Mouse (Mus musculus): ENCODE results near the gene Dhx15. TPM values are rescaled to one million over a fixed set of nuclear protein-coding genes. Genes with fewer than 3 reads are reported as not detected.

Dhx15 gene
- polyA plus RNA-seq, 1 experiment from 2014 or later = 100 TPM

GRCm38 (mm10) chr5:52119192-52119591 is 71.1 kb downstream of the Dhx15 start:
- Histone ChIP-seq H3K9ac (replicated peaks; ENCODE audit: low read depth, low read length) (no peak overlapping the region), H3K36me3 (ENCODE audit: control insufficient read depth, insufficient read depth, low read length) (no peaks in the 10 kb centered on the region), H3K27me3 (ENCODE audit: control insufficient read depth, insufficient read depth, low read length) (peaks cover 10% of the 10 kb centered on the region), H3K27ac (ENCODE audit: low read length) (no peak overlapping the region), H3K4me2 (replicated peaks; ENCODE audit: low read depth, low read length) (no peak overlapping the region), H3K4me3 (ENCODE audit: low read depth, low read length) (no peak overlapping the region), H3K9me3 (ENCODE audit: control insufficient read depth, low read depth, low read length) (no peaks in the 10 kb centered on the region), H3K4me1 (ENCODE audit: control insufficient read depth, insufficient read depth, low read length) (peaks cover 5% of the 10 kb centered on the region; the same call in 1 of the 2 replicates)
- ATAC-seq (ENCODE audit: insufficient number of reproducible peaks, insufficient read depth, low FRiP score, low read depth) = no peak
- WGBS = 47% methylated on average over 2 of the region's 2 CpGs

- H3K27me3 ChIP-seq (ENCODE audit: control insufficient read depth, insufficient read depth, low read length) = peaks cover 10% of the 10 kb centered on the region
- no peak overlapping the region for H3K27ac ChIP-seq (ENCODE audit: low read length)
- no peaks in the 10 kb centered on the region for H3K9me3 ChIP-seq (ENCODE audit: control insufficient read depth, low read depth, low read length)
- no peak overlapping the region for H3K4me2 ChIP-seq (replicated peaks; ENCODE audit: low read depth, low read length)
- H3K4me3 ChIP-seq (ENCODE audit: low read depth, low read length) = no peak overlapping the region
- 85% methylated on average over 4 of the region's 4 CpGs for WGBS
- no peaks in the 10 kb centered on the region for H3K36me3 ChIP-seq (ENCODE audit: control insufficient read depth, insufficient read depth, low read length)
- H3K9ac ChIP-seq (replicated peaks; ENCODE audit: low read depth, low read length) = no peak overlapping the region
- peaks cover 5% of the 10 kb centered on the region; the same call in 1 of the 2 replicates for H3K4me1 ChIP-seq (ENCODE audit: control insufficient read depth, insufficient read depth, low read length)
- no peak for ATAC-seq (ENCODE audit: insufficient number of reproducible peaks, insufficient read depth, low FRiP score, low read depth)
Measured at GRCm38 (mm10) chr5:52117829-52118228, 72.5 kb downstream of the Dhx15 start.

- peaks cover 16% of the 10 kb centered on the region for H3K27me3 ChIP-seq (ENCODE audit: control insufficient read depth, insufficient read depth, low read length)
- H3K36me3 ChIP-seq (ENCODE audit: control insufficient read depth, insufficient read depth, low read length) = no peaks in the 10 kb centered on the region
- H3K27ac ChIP-seq (ENCODE audit: low read length) = no peak overlapping the region
- H3K9ac ChIP-seq (replicated peaks; ENCODE audit: low read depth, low read length) = peak overlapping the region; percentile 25; the same call in 1 of the 2 replicates
- no peaks in the 10 kb centered on the region for H3K9me3 ChIP-seq (ENCODE audit: control insufficient read depth, low read depth, low read length)
- no peak for ATAC-seq (ENCODE audit: insufficient number of reproducible peaks, insufficient read depth, low FRiP score, low read depth)
- H3K4me1 ChIP-seq (ENCODE audit: control insufficient read depth, insufficient read depth, low read length) = peaks cover 5% of the 10 kb centered on the region; the same call in 1 of the 2 replicates
- WGBS = 4% methylated on average over 17 of the region's 17 CpGs
- peak overlapping the region; percentile 64; the same call in 1 of the 2 replicates for H3K4me3 ChIP-seq (ENCODE audit: low read depth, low read length)
- H3K4me2 ChIP-seq (replicated peaks; ENCODE audit: low read depth, low read length) = peak overlapping the region; percentile 100
Measured at GRCm38 (mm10) chr5:52116404-52116803, 73.9 kb downstream of the Dhx15 start.

GRCm38 (mm10) chr5:52115821-52116317 is 74.4 kb downstream of the Dhx15 start:
- Histone ChIP-seq H3K36me3 (ENCODE audit: control insufficient read depth, insufficient read depth, low read length) (no peaks in the 10 kb centered on the region), H3K4me2 (replicated peaks; ENCODE audit: low read depth, low read length) (peak overlapping the region; percentile 100), H3K27ac (ENCODE audit: low read length) (no peak overlapping the region), H3K4me3 (ENCODE audit: low read depth, low read length) (peak overlapping the region; percentile 64), H3K9ac (replicated peaks; ENCODE audit: low read depth, low read length) (peak overlapping the region; percentile 25; the same call in 1 of the 2 replicates), H3K27me3 (ENCODE audit: control insufficient read depth, insufficient read depth, low read length) (peaks cover 16% of the 10 kb centered on the region), H3K4me1 (ENCODE audit: control insufficient read depth, insufficient read depth, low read length) (peaks cover 5% of the 10 kb centered on the region; the same call in 1 of the 2 replicates), H3K9me3 (ENCODE audit: control insufficient read depth, low read depth, low read length) (no peaks in the 10 kb centered on the region)
- under 1% methylated on average over 43 of the region's 53 CpGs for WGBS
- peak; percentile 68 for ATAC-seq (ENCODE audit: insufficient number of reproducible peaks, insufficient read depth, low FRiP score, low read depth)

- peak overlapping the region; percentile 100 for H3K4me2 ChIP-seq (replicated peaks; ENCODE audit: low read depth, low read length)
- ATAC-seq (ENCODE audit: insufficient number of reproducible peaks, insufficient read depth, low FRiP score, low read depth) = peak; percentile 12; the same call in 1 of the 2 replicates
- H3K36me3 ChIP-seq (ENCODE audit: control insufficient read depth, insufficient read depth, low read length) = no peaks in the 10 kb centered on the region
- no peak overlapping the region for H3K27ac ChIP-seq (ENCODE audit: low read length)
- no peaks in the 10 kb centered on the region for H3K9me3 ChIP-seq (ENCODE audit: control insufficient read depth, low read depth, low read length)
- H3K4me3 ChIP-seq (ENCODE audit: low read depth, low read length) = peak overlapping the region; percentile 64
- WGBS = under 1% methylated on average over 48 of the region's 48 CpGs
- peaks cover 5% of the 10 kb centered on the region; the same call in 1 of the 2 replicates for H3K4me1 ChIP-seq (ENCODE audit: control insufficient read depth, insufficient read depth, low read length)
- peak overlapping the region; percentile 25; the same call in 1 of the 2 replicates for H3K9ac ChIP-seq (replicated peaks; ENCODE audit: low read depth, low read length)
- peaks cover 16% of the 10 kb centered on the region for H3K27me3 ChIP-seq (ENCODE audit: control insufficient read depth, insufficient read depth, low read length)
Measured at GRCm38 (mm10) chr5:52114751-52115451, 75.4 kb downstream of the Dhx15 start.

GRCm38 (mm10) chr5:52113851-52114731 is 76.2 kb downstream of the Dhx15 start:
- peak overlapping the region; percentile 30 for H3K9ac ChIP-seq (replicated peaks; ENCODE audit: low read depth, low read length)
- peaks cover 5% of the 10 kb centered on the region; the same call in 1 of the 2 replicates for H3K4me1 ChIP-seq (ENCODE audit: control insufficient read depth, insufficient read depth, low read length)
- H3K27me3 ChIP-seq (ENCODE audit: control insufficient read depth, insufficient read depth, low read length) = peaks cover 16% of the 10 kb centered on the region
- peak overlapping the region; percentile 64 for H3K4me3 ChIP-seq (ENCODE audit: low read depth, low read length)
- peak; percentile 35; the same call in 1 of the 2 replicates for ATAC-seq (ENCODE audit: insufficient number of reproducible peaks, insufficient read depth, low FRiP score, low read depth)
- under 1% methylated on average over 53 of the region's 54 CpGs for WGBS
- no peaks in the 10 kb centered on the region for H3K36me3 ChIP-seq (ENCODE audit: control insufficient read depth, insufficient read depth, low read length)
- H3K9me3 ChIP-seq (ENCODE audit: control insufficient read depth, low read depth, low read length) = no peaks in the 10 kb centered on the region
- H3K4me2 ChIP-seq (replicated peaks; ENCODE audit: low read depth, low read length) = peak overlapping the region; percentile 100
- no peak overlapping the region for H3K27ac ChIP-seq (ENCODE audit: low read length)

- WGBS = under 1% methylated on average over 71 of the region's 73 CpGs
- Histone ChIP-seq H3K9me3 (ENCODE audit: control insufficient read depth, low read depth, low read length) (no peaks in the 10 kb centered on the region), H3K4me3 (ENCODE audit: low read depth, low read length) (peak overlapping the region; percentile 64), H3K4me1 (ENCODE audit: control insufficient read depth, insufficient read depth, low read length) (peaks cover 5% of the 10 kb centered on the region; the same call in 1 of the 2 replicates), H3K27me3 (ENCODE audit: control insufficient read depth, insufficient read depth, low read length) (peaks cover 16% of the 10 kb centered on the region), H3K27ac (ENCODE audit: low read length) (no peak overlapping the region), H3K4me2 (replicated peaks; ENCODE audit: low read depth, low read length) (peak overlapping the region; percentile 100), H3K9ac (replicated peaks; ENCODE audit: low read depth, low read length) (peak overlapping the region; percentile 30; the same call in 1 of the 2 replicates), H3K36me3 (ENCODE audit: control insufficient read depth, insufficient read depth, low read length) (no peaks in the 10 kb centered on the region)
- ATAC-seq (ENCODE audit: insufficient number of reproducible peaks, insufficient read depth, low FRiP score, low read depth) = no peak; the same call in 1 of the 2 replicates
Measured at GRCm38 (mm10) chr5:52112953-52113841, 77.1 kb downstream of the Dhx15 start.

Measured in stomach, embryonic 14.5 days (tissue).